Mouse (Mus musculus): ENCODE measurements around the gene Map6. TPM values are rescaled to one million over a fixed set of nuclear protein-coding genes. Genes with fewer than 3 reads are reported as not detected.

Map6 gene
- polyA plus RNA-seq, 1 experiment from 2014 or later, result 0.32 TPM

- H3K4me1 ChIP-seq (replicated peaks; ENCODE audit: control insufficient read depth, insufficient read depth, low read length), result peaks cover 5% of the 10 kb centered on the region; the same call in 1 of the 2 replicates
- 72% methylated on average over 9 of the region's 9 CpGs for WGBS
- H3K9me3 ChIP-seq (ENCODE audit: control insufficient read depth, low read length), result no peaks in the 10 kb centered on the region
- no peak overlapping the region for H3K27ac ChIP-seq (ENCODE audit: low read depth, low read length)
- H3K4me3 ChIP-seq (ENCODE audit: low read depth, low read length), result peak overlapping the region; percentile 57
- H3K27me3 ChIP-seq (replicated peaks; ENCODE audit: control insufficient read depth, insufficient read depth, low read length), result peaks cover 15% of the 10 kb centered on the region
- DNase-seq (ENCODE audit: low spot score), result no peak
- ATAC-seq (replicated peaks; ENCODE audit: low FRiP score), result no peak
- peaks cover 16% of the 10 kb centered on the region for H3K36me3 ChIP-seq (ENCODE audit: control insufficient read depth, insufficient read depth, low read length)
- H3K4me2 ChIP-seq, result peak overlapping the region; percentile 57
- H3K9ac ChIP-seq (ENCODE audit: low read depth, low read length), result peak overlapping the region; percentile 64; the same call in 1 of the 2 replicates
Measured at GRCm38 (mm10) chr7:99349782-99350720, 82.8 kb downstream of the Map6 start.

- ATAC-seq (replicated peaks; ENCODE audit: low FRiP score) (no peak), DNase-seq (ENCODE audit: low spot score) (no peak)
- 24% methylated on average over 12 of the region's 12 CpGs for WGBS
- H3K4me3 ChIP-seq (ENCODE audit: low read depth, low read length), result peak overlapping the region; percentile 57
- H3K36me3 ChIP-seq (ENCODE audit: control insufficient read depth, insufficient read depth, low read length), result peaks cover 15% of the 10 kb centered on the region
- peak overlapping the region; percentile 83 for H3K27ac ChIP-seq (ENCODE audit: low read depth, low read length)
- H3K9ac ChIP-seq (ENCODE audit: low read depth, low read length), result peak overlapping the region; percentile 64
- H3K4me1 ChIP-seq (replicated peaks; ENCODE audit: control insufficient read depth, insufficient read depth, low read length), result peaks cover 12% of the 10 kb centered on the region
- peak overlapping the region; percentile 57 for H3K4me2 ChIP-seq
- H3K27me3 ChIP-seq (replicated peaks; ENCODE audit: control insufficient read depth, insufficient read depth, low read length), result peaks cover 15% of the 10 kb centered on the region
- H3K9me3 ChIP-seq (ENCODE audit: control insufficient read depth, low read length), result no peaks in the 10 kb centered on the region
Measured at GRCm38 (mm10) chr7:99351104-99351801, 84.0 kb downstream of the Map6 start.

GRCm38 (mm10) chr7:99351802-99352517 is 84.7 kb downstream of the Map6 start:
- peak overlapping the region; percentile 57 for H3K4me3 ChIP-seq (ENCODE audit: low read depth, low read length)
- H3K4me2 ChIP-seq, result peak overlapping the region; percentile 57
- peaks cover 15% of the 10 kb centered on the region for H3K36me3 ChIP-seq (ENCODE audit: control insufficient read depth, insufficient read depth, low read length)
- H3K9ac ChIP-seq (ENCODE audit: low read depth, low read length), result peak overlapping the region; percentile 64
- peak; percentile 23; the same call in 1 of the 2 replicates for ATAC-seq (replicated peaks; ENCODE audit: low FRiP score)
- peak overlapping the region; percentile 83 for H3K27ac ChIP-seq (ENCODE audit: low read depth, low read length)
- DNase-seq (ENCODE audit: low spot score), result peak; percentile 48
- H3K27me3 ChIP-seq (replicated peaks; ENCODE audit: control insufficient read depth, insufficient read depth, low read length), result peaks cover 15% of the 10 kb centered on the region
- no peaks in the 10 kb centered on the region for H3K9me3 ChIP-seq (ENCODE audit: control insufficient read depth, low read length)
- peaks cover 17% of the 10 kb centered on the region for H3K4me1 ChIP-seq (replicated peaks; ENCODE audit: control insufficient read depth, insufficient read depth, low read length)
- WGBS, result 10% methylated on average over 18 of the region's 18 CpGs

GRCm38 (mm10) chr7:99352526-99353400 is 85.5 kb downstream of the Map6 start, which contains the start of gene Serpinh1:
Gene Serpinh1, minus strand, starts transcription at chr7:99353239.
- peak within 1 kb of the TSS; percentile 83 for H3K27ac ChIP-seq (ENCODE audit: low read depth, low read length)

GRCm38 (mm10) chr7:99355731-99356131 is 88.5 kb downstream of the Map6 start:
- Histone ChIP-seq H3K4me3 (ENCODE audit: low read depth, low read length) (no peak overlapping the region), H3K4me1 (replicated peaks; ENCODE audit: control insufficient read depth, insufficient read depth, low read length) (peaks cover 21% of the 10 kb centered on the region), H3K9me3 (ENCODE audit: control insufficient read depth, low read length) (no peaks in the 10 kb centered on the region), H3K27me3 (replicated peaks; ENCODE audit: control insufficient read depth, insufficient read depth, low read length) (peaks cover 15% of the 10 kb centered on the region), H3K36me3 (ENCODE audit: control insufficient read depth, insufficient read depth, low read length) (no peaks in the 10 kb centered on the region), H3K27ac (ENCODE audit: low read depth, low read length) (peak overlapping the region; percentile 70), H3K4me2 (peak overlapping the region; percentile 42), H3K9ac (ENCODE audit: low read depth, low read length) (no peak overlapping the region)
- no peak for ATAC-seq (replicated peaks; ENCODE audit: low FRiP score)
- peak; percentile 48 for DNase-seq (ENCODE audit: low spot score)
- WGBS, result 32% methylated on average over 7 of the region's 7 CpGs

More at GRCm38 (mm10) chr7:99352526-99353400, 85.5 kb downstream of the Map6 start, which contains the start of gene Serpinh1:
- peak; percentile 68 for ATAC-seq (replicated peaks; ENCODE audit: low FRiP score)
- 2% methylated on average over 35 of the region's 35 CpGs for WGBS
- DNase-seq (ENCODE audit: low spot score), result peak; percentile 78
- peak within 1 kb of the TSS; percentile 64 for H3K9ac ChIP-seq (ENCODE audit: low read depth, low read length)
- peak within 1 kb of the TSS; percentile 57 for H3K4me3 ChIP-seq (ENCODE audit: low read depth, low read length)
- H3K4me2 ChIP-seq, result peak within 1 kb of the TSS; percentile 57
- peaks cover 21% of the 10 kb centered on the region for H3K4me1 ChIP-seq (replicated peaks; ENCODE audit: control insufficient read depth, insufficient read depth, low read length)
- H3K9me3 ChIP-seq (ENCODE audit: control insufficient read depth, low read length), result no peaks in the 10 kb centered on the region
- peaks cover 15% of the 10 kb centered on the region for H3K27me3 ChIP-seq (replicated peaks; ENCODE audit: control insufficient read depth, insufficient read depth, low read length)
- H3K36me3 ChIP-seq (ENCODE audit: control insufficient read depth, insufficient read depth, low read length), result peaks cover 9% of the 10 kb centered on the region

- peaks cover 24% of the 10 kb centered on the region for H3K4me1 ChIP-seq (replicated peaks; ENCODE audit: control insufficient read depth, insufficient read depth, low read length)
- WGBS, result 42% methylated on average over 9 of the region's 9 CpGs
- ATAC-seq (replicated peaks; ENCODE audit: low FRiP score), result no peak
- H3K9ac ChIP-seq (ENCODE audit: low read depth, low read length), result no peak overlapping the region
- H3K36me3 ChIP-seq (ENCODE audit: control insufficient read depth, insufficient read depth, low read length), result no peaks in the 10 kb centered on the region
- H3K27me3 ChIP-seq (replicated peaks; ENCODE audit: control insufficient read depth, insufficient read depth, low read length), result peaks cover 15% of the 10 kb centered on the region
- no peak for DNase-seq (ENCODE audit: low spot score)
- no peaks in the 10 kb centered on the region for H3K9me3 ChIP-seq (ENCODE audit: control insufficient read depth, low read length)
- peak overlapping the region; percentile 70 for H3K27ac ChIP-seq (ENCODE audit: low read depth, low read length)
- peak overlapping the region; percentile 18; the same call in 1 of the 2 replicates for H3K4me2 ChIP-seq
- no peak overlapping the region for H3K4me3 ChIP-seq (ENCODE audit: low read depth, low read length)
Measured at GRCm38 (mm10) chr7:99356244-99356930, 89.1 kb downstream of the Map6 start.

- no peaks in the 10 kb centered on the region for H3K36me3 ChIP-seq (ENCODE audit: control insufficient read depth, insufficient read depth, low read length)
- H3K4me2 ChIP-seq, result no peak overlapping the region
- H3K27ac ChIP-seq (ENCODE audit: low read depth, low read length), result 0 out of 2 replicates have a peak overlapping the region, but pooled peaks have one; percentile 70
- no peak overlapping the region for H3K9ac ChIP-seq (ENCODE audit: low read depth, low read length)
- ATAC-seq (replicated peaks; ENCODE audit: low FRiP score) (no peak), DNase-seq (ENCODE audit: low spot score) (no peak)
- H3K4me1 ChIP-seq (replicated peaks; ENCODE audit: control insufficient read depth, insufficient read depth, low read length), result peaks cover 24% of the 10 kb centered on the region
- H3K27me3 ChIP-seq (replicated peaks; ENCODE audit: control insufficient read depth, insufficient read depth, low read length), result peaks cover 11% of the 10 kb centered on the region
- H3K9me3 ChIP-seq (ENCODE audit: control insufficient read depth, low read length), result no peaks in the 10 kb centered on the region
- H3K4me3 ChIP-seq (ENCODE audit: low read depth, low read length), result no peak overlapping the region
- WGBS, result 61% methylated on average over 7 of the region's 7 CpGs
Measured at GRCm38 (mm10) chr7:99357201-99357600, 90.0 kb downstream of the Map6 start.

All from liver, embryonic 11.5 days (tissue).